Mouse (Mus musculus) limb, embryonic 14.5 days (tissue): Measurements from ENCODE around the gene Efhd2. TPM values are rescaled to one million over a fixed set of nuclear protein-coding genes. Genes with fewer than 3 reads are reported as not detected.

Experiments
- ATAC-seq: fragments of 200-750 bp; cut with Nextera tagmentation; 2 replicates; pipeline ENCODE4 v1.8.0; 2017; ENCODE audit warnings: low read depth, moderate number of reproducible peaks, moderate TSS enrichment; ENCODE audit not compliant: low FRiP score
- DNase-seq: peaks from one replicate; pipeline ENCODE4 v3.0.0-alpha.2; 2015; ENCODE audit warnings: low spot score
- H3K27ac ChIP-seq: fragments of 300-500 bp; sonication (generic); replicated peaks from 2 replicates; pipeline ENCODE4 v1.5.1; 2014; ENCODE audit warnings: low read depth, mild to moderate bottlenecking, low read length, moderate library complexity, mixed read lengths
- H3K27me3 ChIP-seq: fragments of 300-500 bp; sonication (generic); 2 replicates; pipeline ENCODE4 v1.6.1; 2014; ENCODE audit warnings: low read length, mixed read lengths; ENCODE audit not compliant: control insufficient read depth, insufficient read depth
- H3K36me3 ChIP-seq: fragments of 300-500 bp; sonication (generic); 2 replicates; pipeline ENCODE4 v1.6.1; 2014; ENCODE audit warnings: mild to moderate bottlenecking, low read length, moderate library complexity, mixed read lengths; ENCODE audit not compliant: control insufficient read depth, insufficient read depth
- H3K4me1 ChIP-seq: fragments of 300-500 bp; sonication (generic); 2 replicates; pipeline ENCODE4 v1.6.1; 2014; ENCODE audit warnings: antibody characterized with exemption, low read length, mixed read lengths; ENCODE audit not compliant: control insufficient read depth, insufficient read depth
- H3K4me2 ChIP-seq: fragments of 300-500 bp; sonication (generic); replicated peaks from 2 replicates; pipeline ENCODE4 v1.6.1; 2014; ENCODE audit warnings: low read depth, mild to moderate bottlenecking, low read length, moderate library complexity; ENCODE audit not compliant: severe bottlenecking
- H3K4me3 ChIP-seq: fragments of 300-500 bp; sonication (generic); replicated peaks from 2 replicates; pipeline ENCODE4 v1.5.1; 2014; ENCODE audit warnings: low read length
- H3K9ac ChIP-seq: fragments of 300-500 bp; sonication (generic); 2 replicates; pipeline ENCODE4 v1.6.1; 2014; ENCODE audit warnings: mild to moderate bottlenecking, low read depth, low read length, moderate library complexity; ENCODE audit not compliant: severe bottlenecking
- H3K9me3 ChIP-seq: fragments of 300-500 bp; sonication (generic); 2 replicates; pipeline ENCODE4 v1.6.1; 2016; ENCODE audit warnings: low read length; ENCODE audit not compliant: control insufficient read depth
- POLR2A ChIP-seq: fragments of 200-500 bp; IDR thresholded peaks from 2 replicates; pipeline ENCODE4 v1.8.0; 2012; ENCODE audit warnings: inconsistent platforms, mild to moderate bottlenecking, moderate library complexity, borderline replicate concordance; ENCODE audit not compliant: insufficient read depth, insufficient read length; ENCODE audit errors: extremely low read depth
- WGBS: fragments of 180-500 bp; shearing (Covaris S2); extraction: QIAGEN DNeasy Blood & Tissue Kit; methylation state at CpG from one replicate; pipeline ENCODE4 v1.1.7; 2014; 5-methylcytosine and 5-hydroxymethylcytosine counted together
- polyA plus RNA-seq, 2 experiments: library from polyadenylated mRNA; depleted of rRNA in 1 of 2; stranded (reverse) in 1 of 2; unstranded in 1 of 2; fragments of >200 nt; fragmentation: Nextera tagmentation in 1 of 2; extraction: Ambion mirVana in 1 of 2; gene quantifications; 2 replicates each; pipeline versions ENCODE4 v1.2.1 to v1.2.3; 2012 to 2014

The Efhd2 gene
- polyA plus RNA-seq, 2 experiments, result 49.8 to 57.8 TPM

GRCm38 (mm10) chr4:141827401-141827800, 47.3 kb downstream of the Efhd2 start:
- Histone ChIP-seq H3K9ac (no peak overlapping the region), H3K9me3 (no peaks in the 10 kb centered on the region), H3K4me1 (no peaks in the 10 kb centered on the region), H3K4me3 (no peak overlapping the region), H3K36me3 (no peaks in the 10 kb centered on the region), H3K4me2 (no peak overlapping the region), H3K27me3 (no peaks in the 10 kb centered on the region), H3K27ac (no peak overlapping the region)
- ATAC-seq, result no peak
- TF ChIP-seq POLR2A, result no peak
- DNase-seq, result no peak
- 83% methylated on average over 2 of the region's 2 CpGs for WGBS

GRCm38 (mm10) chr4:141826060-141826459, 48.7 kb downstream of the Efhd2 start, which contains the start of gene Cela2a:
TSS of gene Cela2a (minus strand) at chr4:141826160.
- WGBS, result 73% methylated on average over 5 of the region's 5 CpGs
- no peak for DNase-seq
- no peaks in the 10 kb centered on the region for H3K27me3 ChIP-seq
- H3K36me3 ChIP-seq, result no peaks in the 10 kb centered on the region
- H3K9me3 ChIP-seq, result no peaks in the 10 kb centered on the region
- no peak within 1 kb of the TSS for H3K27ac ChIP-seq
- H3K9ac ChIP-seq, result no peak within 1 kb of the TSS
- no peak for TF ChIP-seq POLR2A
- no peak within 1 kb of the TSS for H3K4me3 ChIP-seq
- ATAC-seq, result no peak
- no peak within 1 kb of the TSS for H3K4me2 ChIP-seq
- H3K4me1 ChIP-seq, result no peaks in the 10 kb centered on the region

GRCm38 (mm10) chr4:141822979-141823378, 51.7 kb downstream of the Efhd2 start:
- no peak overlapping the region for H3K27ac ChIP-seq
- no peaks in the 10 kb centered on the region for H3K27me3 ChIP-seq
- no peak for DNase-seq
- H3K4me2 ChIP-seq, result no peak overlapping the region
- TF ChIP-seq POLR2A, result no peak
- H3K4me1 ChIP-seq, result no peaks in the 10 kb centered on the region
- ATAC-seq, result no peak
- H3K4me3 ChIP-seq, result no peak overlapping the region
- H3K36me3 ChIP-seq, result no peaks in the 10 kb centered on the region
- no peaks in the 10 kb centered on the region for H3K9me3 ChIP-seq
- WGBS, result 61% methylated on average over 3 of the region's 3 CpGs
- H3K9ac ChIP-seq, result no peak overlapping the region

- H3K9ac ChIP-seq, result no peak overlapping the region
- H3K36me3 ChIP-seq, result no peaks in the 10 kb centered on the region
- H3K4me2 ChIP-seq, result no peak overlapping the region
- no peaks in the 10 kb centered on the region for H3K27me3 ChIP-seq
- H3K9me3 ChIP-seq, result no peaks in the 10 kb centered on the region
- WGBS, result 67% methylated on average over 10 of the region's 10 CpGs
- H3K27ac ChIP-seq, result no peak overlapping the region
- no peak for DNase-seq
- ATAC-seq, result no peak
- no peak overlapping the region for H3K4me3 ChIP-seq
- no peaks in the 10 kb centered on the region for H3K4me1 ChIP-seq
- no peak for TF ChIP-seq POLR2A
These were observed 52.6 kb downstream of the Efhd2 start for GRCm38 (mm10) chr4:141822089-141822488.

GRCm38 (mm10) chr4:141821178-141821577, 53.5 kb downstream of the Efhd2 start:
- no peak for ATAC-seq
- WGBS, result 69% methylated on average over 3 of the region's 3 CpGs
- no peak for DNase-seq

GRCm38 (mm10) chr4:141819316-141819715, 55.4 kb downstream of the Efhd2 start:
- no peak for TF ChIP-seq POLR2A
- DNase-seq, result no peak
- Histone ChIP-seq H3K9me3 (no peaks in the 10 kb centered on the region), H3K4me1 (no peaks in the 10 kb centered on the region), H3K9ac (no peak overlapping the region), H3K27ac (no peak overlapping the region), H3K4me3 (no peak overlapping the region), H3K4me2 (no peak overlapping the region), H3K27me3 (no peaks in the 10 kb centered on the region), H3K36me3 (peaks cover 17% of the 10 kb centered on the region)
- 87% methylated on average over 7 of the region's 7 CpGs for WGBS
- ATAC-seq, result no peak

More at GRCm38 (mm10) chr4:141821178-141821577, 53.5 kb downstream of the Efhd2 start:
- Histone ChIP-seq H3K9me3 (no peaks in the 10 kb centered on the region), H3K4me1 (no peaks in the 10 kb centered on the region), H3K9ac (no peak overlapping the region), H3K27me3 (no peaks in the 10 kb centered on the region), H3K4me3 (no peak overlapping the region), H3K36me3 (peaks cover 2% of the 10 kb centered on the region; the same call in 1 of the 2 replicates), H3K27ac (no peak overlapping the region), H3K4me2 (no peak overlapping the region)
- TF ChIP-seq POLR2A, result no peak
